Mouse (Mus musculus) embryonic facial prominence, embryonic 12.5 days (tissue): Measurements from ENCODE around the gene Sh3gl2. TPM values are rescaled to one million over a fixed set of nuclear protein-coding genes. Genes with fewer than 3 reads are reported as not detected.

Source experiments
- ATAC-seq: fragments of 200-750 bp; cut with Nextera tagmentation; 2 replicates; pipeline ENCODE4 v1.8.0; 2017; ENCODE audit not compliant: insufficient number of reproducible peaks, insufficient read depth, low FRiP score, low TSS enrichment
- H3K27ac ChIP-seq: fragments of 300-500 bp; sonication (generic); 2 replicates; pipeline ENCODE4 v1.5.1; 2016; ENCODE audit warnings: mild to moderate bottlenecking
- H3K27me3 ChIP-seq: fragments of 300-500 bp; sonication (generic); 2 replicates; pipeline ENCODE4 v1.6.1; 2016; ENCODE audit warnings: mild to moderate bottlenecking, moderate library complexity
- H3K36me3 ChIP-seq: fragments of 300-500 bp; sonication (generic); 2 replicates; pipeline ENCODE4 v1.6.1; 2016; ENCODE audit warnings: mild to moderate bottlenecking
- H3K4me1 ChIP-seq: fragments of 300-500 bp; sonication (generic); 2 replicates; pipeline ENCODE4 v1.6.1; 2016
- H3K4me2 ChIP-seq: fragments of 300-500 bp; sonication (generic); replicated peaks from 2 replicates; pipeline ENCODE4 v1.6.1; 2016; ENCODE audit warnings: mild to moderate bottlenecking, moderate library complexity
- H3K4me3 ChIP-seq: fragments of 300-500 bp; sonication (generic); 2 replicates; pipeline ENCODE4 v1.5.1; 2016; ENCODE audit warnings: mild to moderate bottlenecking
- H3K9ac ChIP-seq: fragments of 300-500 bp; sonication (generic); 2 replicates; pipeline ENCODE4 v1.6.1; 2016; ENCODE audit warnings: mild to moderate bottlenecking, moderate library complexity
- H3K9me3 ChIP-seq: fragments of 300-500 bp; sonication (generic); 2 replicates; pipeline ENCODE4 v1.6.1; 2016; ENCODE audit warnings: mild to moderate bottlenecking, moderate library complexity
- WGBS: fragments of 180-500 bp; shearing (Covaris S2); methylation state at CpG from one replicate; pipeline ENCODE4 v1.1.7; 2016; 5-methylcytosine and 5-hydroxymethylcytosine counted together
- polyA plus RNA-seq: library from polyadenylated mRNA; unstranded; fragments of >200 nt; fragmentation: Nextera tagmentation; extraction: Ambion mirVana; gene quantifications from 2 replicates; pipeline ENCODE4 v1.2.1, GENCODE M21; 2016

The Sh3gl2 gene
- polyA plus RNA-seq, 1 experiment from 2014 or later, result 5.5 TPM

- 70% methylated on average over 2 of the region's 2 CpGs for WGBS
- Histone ChIP-seq H3K27me3 (no peaks in the 10 kb centered on the region), H3K9ac (no peak overlapping the region), H3K4me1 (no peaks in the 10 kb centered on the region), H3K27ac (no peak overlapping the region), H3K9me3 (no peaks in the 10 kb centered on the region), H3K4me2 (no peak overlapping the region), H3K36me3 (no peaks in the 10 kb centered on the region), H3K4me3 (no peak overlapping the region)
- no peak for ATAC-seq
Observed at GRCm38 (mm10) chr4:85267456-85267855, 62.5 kb downstream of the Sh3gl2 start.

GRCm38 (mm10) chr4:85272877-85273276 lies 68.0 kb downstream of the Sh3gl2 start:
- Histone ChIP-seq H3K27me3 (no peaks in the 10 kb centered on the region), H3K4me2 (no peak overlapping the region), H3K27ac (no peak overlapping the region), H3K9me3 (no peaks in the 10 kb centered on the region), H3K36me3 (no peaks in the 10 kb centered on the region), H3K4me1 (no peaks in the 10 kb centered on the region), H3K4me3 (no peak overlapping the region), H3K9ac (no peak overlapping the region)
- 89% methylated on average over 4 of the region's 4 CpGs for WGBS
- ATAC-seq, result no peak

GRCm38 (mm10) chr4:85273452-85273851 lies 68.5 kb downstream of the Sh3gl2 start:
- Histone ChIP-seq H3K36me3 (no peaks in the 10 kb centered on the region), H3K9ac (no peak overlapping the region), H3K9me3 (no peaks in the 10 kb centered on the region), H3K4me3 (no peak overlapping the region), H3K27me3 (no peaks in the 10 kb centered on the region), H3K4me1 (no peaks in the 10 kb centered on the region), H3K4me2 (no peak overlapping the region), H3K27ac (no peak overlapping the region)
- 77% methylated on average over 3 of the region's 3 CpGs for WGBS
- ATAC-seq, result no peak

- H3K9ac ChIP-seq, result no peak overlapping the region
- H3K4me1 ChIP-seq, result no peaks in the 10 kb centered on the region
Observed at GRCm38 (mm10) chr4:85283151-85283550, 78.2 kb downstream of the Sh3gl2 start.

GRCm38 (mm10) chr4:85289990-85290389 lies 85.1 kb downstream of the Sh3gl2 start:
- H3K9me3 ChIP-seq, result no peaks in the 10 kb centered on the region

More at GRCm38 (mm10) chr4:85283151-85283550, 78.2 kb downstream of the Sh3gl2 start:
- Histone ChIP-seq H3K4me2 (no peak overlapping the region), H3K27ac (no peak overlapping the region), H3K4me3 (no peak overlapping the region), H3K27me3 (no peaks in the 10 kb centered on the region), H3K9me3 (no peaks in the 10 kb centered on the region), H3K36me3 (no peaks in the 10 kb centered on the region)
- 91% methylated on average over 9 of the region's 9 CpGs for WGBS
- no peak for ATAC-seq

GRCm38 (mm10) chr4:85291296-85291695 lies 86.4 kb downstream of the Sh3gl2 start:
- Histone ChIP-seq H3K9me3 (no peaks in the 10 kb centered on the region), H3K4me3 (no peak overlapping the region), H3K4me2 (no peak overlapping the region), H3K27me3 (no peaks in the 10 kb centered on the region), H3K36me3 (no peaks in the 10 kb centered on the region), H3K4me1 (no peaks in the 10 kb centered on the region), H3K9ac (no peak overlapping the region), H3K27ac (no peak overlapping the region)
- ATAC-seq, result no peak
- WGBS, result 85% methylated on average over 4 of the region's 4 CpGs

More at GRCm38 (mm10) chr4:85289990-85290389, 85.1 kb downstream of the Sh3gl2 start:
- Histone ChIP-seq H3K27me3 (no peaks in the 10 kb centered on the region), H3K27ac (no peak overlapping the region), H3K9ac (no peak overlapping the region), H3K4me3 (no peak overlapping the region), H3K4me1 (no peaks in the 10 kb centered on the region), H3K36me3 (no peaks in the 10 kb centered on the region), H3K4me2 (no peak overlapping the region)
- ATAC-seq, result no peak
- WGBS, result 83% methylated on average over 1 of the region's 1 CpGs

GRCm38 (mm10) chr4:85293368-85293767 lies 88.4 kb downstream of the Sh3gl2 start:
- H3K4me2 ChIP-seq, result no peak overlapping the region
- ATAC-seq, result no peak
- WGBS, result 67% methylated on average over 3 of the region's 3 CpGs
- no peak overlapping the region for H3K27ac ChIP-seq
- H3K9ac ChIP-seq, result no peak overlapping the region
- no peaks in the 10 kb centered on the region for H3K9me3 ChIP-seq
- no peak overlapping the region for H3K4me3 ChIP-seq
- H3K36me3 ChIP-seq, result no peaks in the 10 kb centered on the region
- H3K27me3 ChIP-seq, result no peaks in the 10 kb centered on the region
- no peaks in the 10 kb centered on the region for H3K4me1 ChIP-seq

- WGBS, result 78% methylated on average over 6 of the region's 6 CpGs
- no peak overlapping the region for H3K4me3 ChIP-seq
- no peak for ATAC-seq
Observed at GRCm38 (mm10) chr4:85300610-85301405, 95.9 kb downstream of the Sh3gl2 start.

GRCm38 (mm10) chr4:85305912-85306573 lies 101.1 kb downstream of the Sh3gl2 start:
- H3K9me3 ChIP-seq, result no peaks in the 10 kb centered on the region
- no peaks in the 10 kb centered on the region for H3K27me3 ChIP-seq
- H3K4me2 ChIP-seq, result no peak overlapping the region
- no peak for ATAC-seq
- WGBS, result 78% methylated on average over 7 of the region's 7 CpGs
- no peaks in the 10 kb centered on the region for H3K36me3 ChIP-seq
- no peak overlapping the region for H3K4me3 ChIP-seq
- H3K9ac ChIP-seq, result no peak overlapping the region
- H3K27ac ChIP-seq, result no peak overlapping the region
- H3K4me1 ChIP-seq, result no peaks in the 10 kb centered on the region

More at GRCm38 (mm10) chr4:85300610-85301405, 95.9 kb downstream of the Sh3gl2 start:
- no peaks in the 10 kb centered on the region for H3K27me3 ChIP-seq
- no peak overlapping the region for H3K27ac ChIP-seq
- H3K4me1 ChIP-seq, result no peaks in the 10 kb centered on the region
- H3K36me3 ChIP-seq, result no peaks in the 10 kb centered on the region
- no peaks in the 10 kb centered on the region for H3K9me3 ChIP-seq
- H3K9ac ChIP-seq, result no peak overlapping the region
- no peak overlapping the region for H3K4me2 ChIP-seq

GRCm38 (mm10) chr4:85319092-85319491 lies 114.2 kb downstream of the Sh3gl2 start:
- no peak overlapping the region for H3K4me3 ChIP-seq
- no peak overlapping the region for H3K9ac ChIP-seq
- no peak overlapping the region for H3K27ac ChIP-seq
- H3K36me3 ChIP-seq, result no peaks in the 10 kb centered on the region
- H3K4me1 ChIP-seq, result no peaks in the 10 kb centered on the region
- WGBS, result 52% methylated on average over 3 of the region's 3 CpGs
- H3K4me2 ChIP-seq, result no peak overlapping the region
- no peak for ATAC-seq
- H3K27me3 ChIP-seq, result no peaks in the 10 kb centered on the region
- H3K9me3 ChIP-seq, result no peaks in the 10 kb centered on the region

GRCm38 (mm10) chr4:85325454-85325853 lies 120.5 kb downstream of the Sh3gl2 start:
- 80% methylated on average over 6 of the region's 6 CpGs for WGBS
- H3K4me2 ChIP-seq, result no peak overlapping the region
- H3K36me3 ChIP-seq, result no peaks in the 10 kb centered on the region
- no peak overlapping the region for H3K4me3 ChIP-seq
- no peaks in the 10 kb centered on the region for H3K27me3 ChIP-seq
- no peak for ATAC-seq
- no peak overlapping the region for H3K27ac ChIP-seq
- H3K9me3 ChIP-seq, result no peaks in the 10 kb centered on the region
- H3K9ac ChIP-seq, result no peak overlapping the region
- H3K4me1 ChIP-seq, result no peaks in the 10 kb centered on the region

GRCm38 (mm10) chr4:85326052-85326451 lies 121.1 kb downstream of the Sh3gl2 start:
- Histone ChIP-seq H3K9ac (no peak overlapping the region), H3K27me3 (no peaks in the 10 kb centered on the region), H3K36me3 (no peaks in the 10 kb centered on the region), H3K4me1 (no peaks in the 10 kb centered on the region), H3K9me3 (no peaks in the 10 kb centered on the region), H3K4me2 (no peak overlapping the region), H3K4me3 (no peak overlapping the region), H3K27ac (no peak overlapping the region)
- WGBS, result 89% methylated on average over 1 of the region's 1 CpGs
- ATAC-seq, result no peak
